Mouse (Mus musculus) kidney, adult 2 months (tissue): Measurements from ENCODE around the gene Rpl10a. TPM values are rescaled to one million over a fixed set of nuclear protein-coding genes. Genes with fewer than 3 reads are reported as not detected.
"Not testable (repeated sequence)": the region's sequence is repeated elsewhere in the genome, so short reads cannot be mapped to it uniquely, and the experiment has no call there.

Source experiments
- DNase-seq: peaks from one replicate; pipeline ENCODE4 v3.0.0; 2021
- H3K27ac ChIP-seq: fragments of 200-500 bp; 2 replicates; pipeline ENCODE4 v1.5.1; 2012; ENCODE audit warnings: low read depth, low read length, control low read depth, inconsistent platforms; ENCODE audit not compliant: insufficient read depth
- H3K27me3 ChIP-seq: fragments of 200-500 bp; replicated peaks from 2 replicates; pipeline ENCODE4 v1.6.1; 2012; ENCODE audit warnings: mild to moderate bottlenecking, moderate library complexity, low read length, inconsistent platforms; ENCODE audit not compliant: control insufficient read depth, insufficient read depth
- H3K36me3 ChIP-seq: fragments of 200-500 bp; 2 replicates; pipeline ENCODE4 v1.6.1; 2012; ENCODE audit warnings: mild to moderate bottlenecking, moderate library complexity, low read length, inconsistent platforms; ENCODE audit not compliant: control insufficient read depth, insufficient read depth
- H3K4me1 ChIP-seq: fragments of 200-500 bp; 2 replicates; pipeline ENCODE4 v1.6.1; 2011; ENCODE audit warnings: low read length; ENCODE audit not compliant: control insufficient read depth, insufficient read depth
- H3K4me3 ChIP-seq: fragments of 200-500 bp; 2 replicates; pipeline ENCODE4 v1.5.1; 2011; ENCODE audit warnings: mild to moderate bottlenecking, low read depth, low read length, control low read depth; ENCODE audit not compliant: insufficient read depth
- CTCF ChIP-seq: fragments of 200-500 bp; conservative IDR thresholded peaks from 2 replicates; pipeline ENCODE4 v1.5.1; 2011; ENCODE audit warnings: low read depth, mild to moderate bottlenecking, control low read depth, low read length, moderate library complexity, mixed read lengths; ENCODE audit not compliant: insufficient read depth, insufficient read length
- POLR2A ChIP-seq: fragments of 200-500 bp; IDR thresholded peaks from one replicate; pipeline ENCODE4 v1.6.1; 2011; ENCODE audit warnings: low read depth, low read length, control low read depth
- WGBS: fragments of 180-500 bp; shearing (Covaris S2); methylation state at CpG from one replicate; pipeline ENCODE4 v1.1.7; 2018; 5-methylcytosine and 5-hydroxymethylcytosine counted together
- polyA plus RNA-seq: library from polyadenylated mRNA; depleted of rRNA; stranded (reverse); fragments of >200 nt; gene quantifications from 2 replicates; pipeline ENCODE4 v1.2.3, GENCODE M21; 2012

Gene Rpl10a
- polyA plus RNA-seq, 1 experiment, result 2,603 TPM

GRCm38 (mm10) chr17:28315611-28316160 lies 12.6 kb upstream of the Rpl10a start:
- no peak for DNase-seq
- WGBS, result 88% methylated on average over 20 of the region's 20 CpGs
- no peak overlapping the region for H3K4me3 ChIP-seq
- no peak overlapping the region for H3K27ac ChIP-seq
- no peaks in the 10 kb centered on the region for H3K27me3 ChIP-seq
- no peaks in the 10 kb centered on the region for H3K36me3 ChIP-seq
- peaks cover 6% of the 10 kb centered on the region; the same call in 1 of the 2 replicates for H3K4me1 ChIP-seq
- TF ChIP-seq POLR2A, result no peak
- no peak for TF ChIP-seq CTCF

GRCm38 (mm10) chr17:28316476-28316875 lies 11.8 kb upstream of the Rpl10a start:
- WGBS, result 94% methylated on average over 9 of the region's 9 CpGs
- Histone ChIP-seq H3K27me3 (no peaks in the 10 kb centered on the region), H3K36me3 (no peaks in the 10 kb centered on the region), H3K4me3 (no peak overlapping the region), H3K27ac (no peak overlapping the region), H3K4me1 (peaks cover 6% of the 10 kb centered on the region; the same call in 1 of the 2 replicates)
- TF ChIP-seq POLR2A, result no peak
- no peak for TF ChIP-seq CTCF
- DNase-seq, result no peak

- 60% methylated on average over 8 of the region's 8 CpGs for WGBS
- H3K36me3 ChIP-seq, result no peaks in the 10 kb centered on the region
- no peak overlapping the region for H3K27ac ChIP-seq
- peak; percentile 45 for DNase-seq
- H3K4me1 ChIP-seq, result peaks cover 6% of the 10 kb centered on the region; the same call in 1 of the 2 replicates
- no peak overlapping the region for H3K4me3 ChIP-seq
- no peaks in the 10 kb centered on the region for H3K27me3 ChIP-seq
- TF ChIP-seq POLR2A, result no peak
- TF ChIP-seq CTCF, result no peak
Measured at GRCm38 (mm10) chr17:28317091-28317490, 11.2 kb upstream of the Rpl10a start.

- no peak for DNase-seq
- Histone ChIP-seq H3K27ac (no peak overlapping the region), H3K27me3 (no peaks in the 10 kb centered on the region), H3K36me3 (no peaks in the 10 kb centered on the region), H3K4me1 (peaks cover 6% of the 10 kb centered on the region; the same call in 1 of the 2 replicates), H3K4me3 (no peak overlapping the region)
- 85% methylated on average over 9 of the region's 9 CpGs for WGBS
- no peak for TF ChIP-seq POLR2A
- TF ChIP-seq CTCF, result no peak
Measured at GRCm38 (mm10) chr17:28317725-28318124, 10.5 kb upstream of the Rpl10a start.

GRCm38 (mm10) chr17:28321700-28322099 lies 6.6 kb upstream of the Rpl10a start:
- DNase-seq, result no peak
- H3K4me1 ChIP-seq, result no peaks in the 10 kb centered on the region
- TF ChIP-seq POLR2A (no peak), CTCF (no peak)
- H3K4me3 ChIP-seq, result no peak overlapping the region
- no peak overlapping the region for H3K27ac ChIP-seq
- WGBS, result 97% methylated on average over 4 of the region's 4 CpGs
- H3K36me3 ChIP-seq, result no peaks in the 10 kb centered on the region
- no peaks in the 10 kb centered on the region for H3K27me3 ChIP-seq

DNA sequence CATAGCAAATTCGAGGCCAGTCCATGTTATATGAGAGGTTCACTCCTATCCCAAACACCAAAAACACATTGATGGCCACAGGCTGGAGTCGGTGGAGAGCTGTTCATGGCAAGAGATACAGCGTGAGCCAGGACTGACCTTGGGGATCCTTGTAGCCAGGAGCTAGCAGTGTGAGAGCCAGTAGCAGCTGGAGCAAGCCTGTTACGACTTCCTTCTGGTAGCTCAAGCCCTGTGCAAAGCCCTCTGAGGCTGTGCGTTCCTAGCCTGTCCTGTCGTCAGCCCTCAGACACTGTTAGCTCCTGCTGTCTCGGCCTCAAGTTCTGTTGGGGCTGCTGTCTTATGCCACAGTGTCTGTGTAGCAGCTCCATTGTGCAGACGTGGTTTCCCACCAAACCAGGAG lies 4.5 kb upstream of the Rpl10a start:
- peaks cover 13% of the 10 kb centered on the region for H3K4me1 ChIP-seq
- H3K27ac ChIP-seq, result peak overlapping the region; percentile 2; the same call in 1 of the 2 replicates
- TF ChIP-seq CTCF (no peak), POLR2A (no peak)
- WGBS, result 80% methylated on average over 8 of the region's 8 CpGs
- H3K27me3 ChIP-seq, result no peaks in the 10 kb centered on the region
- no peak for DNase-seq
- no peak overlapping the region for H3K4me3 ChIP-seq
- H3K36me3 ChIP-seq, result no peaks in the 10 kb centered on the region

DNA sequence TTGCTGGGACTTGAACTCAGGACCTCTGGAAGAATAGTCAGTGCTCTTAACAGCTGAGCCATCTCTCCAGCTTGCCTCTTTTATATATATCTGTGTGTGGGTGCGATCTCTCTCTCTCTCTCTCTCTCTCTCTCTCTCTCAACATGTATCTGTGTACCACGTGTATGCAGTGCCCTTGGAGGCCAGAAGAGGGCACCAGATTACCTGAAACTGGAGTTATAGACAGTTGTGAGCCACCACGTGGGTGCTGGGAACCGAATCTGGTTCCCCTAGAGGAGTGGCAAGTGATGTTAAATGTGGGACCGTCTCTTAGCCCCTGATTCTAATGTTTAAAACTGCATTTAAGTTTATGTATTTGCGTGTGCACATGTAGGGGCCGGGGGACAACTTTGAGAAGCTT lies 3.9 kb upstream of the Rpl10a start:
- 95% methylated on average over 7 of the region's 7 CpGs for WGBS
- H3K27ac ChIP-seq, H3K27me3 ChIP-seq, DNase-seq, H3K4me3 ChIP-seq, H3K36me3 ChIP-seq: not testable (repeated sequence)
- 0 out of 2 replicates have a peak, but pooled peaks have one; percentile 1 for TF ChIP-seq CTCF
- H3K4me1 ChIP-seq, result peaks cover 13% of the 10 kb centered on the region

- Histone ChIP-seq H3K4me3 (no peak overlapping the region), H3K36me3 (peaks cover 4% of the 10 kb centered on the region; the same call in 1 of the 2 replicates), H3K27ac (no peak overlapping the region), H3K4me1 (peaks cover 17% of the 10 kb centered on the region), H3K27me3 (no peaks in the 10 kb centered on the region)
- WGBS, result 79% methylated on average over 8 of the region's 8 CpGs
- DNase-seq, result no peak
- TF ChIP-seq CTCF (no peak), POLR2A (no peak)
Measured at GRCm38 (mm10) chr17:28325751-28326150, 2.5 kb upstream of the Rpl10a start.
